Comparison of ENCODE assay signal across 7 mouse cellular contexts in genomic region chr2:129296671-129297588, GRCm38 (mm10). TPM values are rescaled to one million over a fixed set of nuclear protein-coding genes. Genes with fewer than 3 reads are reported as not detected.
DNase-seq lines count a peak whose midpoint lies in the region; ATAC-seq lines count a peak whose summit lies in the region.

Gene Ckap2l, minus strand, starts transcription at chr2:129297212.

- peak within 1 kb of the TSS; percentile 81 for H3K9ac ChIP-seq in intestine, embryonic 15.5 days

- DNase-seq in adrenal gland, adult 2 months, result peak; percentile 99
- DNase-seq in embryo, embryonic 11.5 days (ENCODE audit: low read depth, low spot score), result peak; percentile 97
- peak; percentile 95 to 97 for DNase-seq in gastrocnemius, postnatal 36 days
- DNase-seq in left cerebral cortex, postnatal 25 days (ENCODE audit: low spot score in 2 of 2), result peak; percentile 95 to 99
- DNase-seq in midbrain, embryonic 10.5 days (ENCODE audit: low spot score), result peak; percentile 97
- peak; percentile 89 for DNase-seq in right cerebral cortex, postnatal 4 days

- intact Hi-C loops in gastrocnemius, postnatal 36 days (cut with DNase I), result no loop called here
- intact Hi-C loops in left cerebral cortex, postnatal 25 days (cut with DNase I), result loop anchor here (2.0 kb wide), 1 partner anchor 112 kb away; no protein-coding TSS in a partner anchor

- ATAC-seq in intestine, embryonic 15.5 days, result peak; percentile 100

- H3K27me3 ChIP-seq in intestine, embryonic 15.5 days (replicated peaks), result no peaks in the 10 kb centered on the region
- no peaks in the 10 kb centered on the region for H3K27me3 ChIP-seq in midbrain, embryonic 10.5 days (ENCODE audit: low read depth, poor library complexity, severe bottlenecking)

- H3K9me3 ChIP-seq in intestine, embryonic 15.5 days, result no peaks in the 10 kb centered on the region
- no peaks in the 10 kb centered on the region for H3K9me3 ChIP-seq in midbrain, embryonic 10.5 days (replicated peaks)

- peak within 1 kb of the TSS; percentile 77 for H3K4me2 ChIP-seq in intestine, embryonic 15.5 days (replicated peaks)

- H3K4me1 ChIP-seq in intestine, embryonic 15.5 days (replicated peaks), result peaks cover 12% of the 10 kb centered on the region
- peaks cover 21% of the 10 kb centered on the region for H3K4me1 ChIP-seq in midbrain, embryonic 10.5 days

- H3K27ac ChIP-seq in intestine, embryonic 15.5 days, result peak within 1 kb of the TSS; percentile 80
- H3K27ac ChIP-seq in midbrain, embryonic 10.5 days (replicated peaks), result peak within 1 kb of the TSS; percentile 95

- peak within 1 kb of the TSS; percentile 89 for H3K4me3 ChIP-seq in intestine, embryonic 15.5 days (replicated peaks)
- peak within 1 kb of the TSS; percentile 85 for H3K4me3 ChIP-seq in midbrain, embryonic 10.5 days

- WGBS in intestine, embryonic 15.5 days, result under 1% methylated on average over 50 of the region's 50 CpGs
- WGBS in midbrain, embryonic 10.5 days, result under 1% methylated on average over 50 of the region's 50 CpGs

- no peaks in the 10 kb centered on the region for H3K36me3 ChIP-seq in intestine, embryonic 15.5 days
- H3K36me3 ChIP-seq in midbrain, embryonic 10.5 days, result peaks cover 19% of the 10 kb centered on the region

RNA-seq across cellular contexts. Expression of gene Ckap2l, which starts in this region (rescaled TPM):
- total RNA-seq in adrenal gland, adult 2 months (2021), result 1 to 10 TPM in 1 of 2 experiments, under 1 TPM in 1; 0.97 to 1.7 TPM
- polyA plus RNA-seq in adrenal gland, adult 2 months (2012; rRNA removed), result 0.09 and 0.10 TPM in 2 replicates
- under 1 TPM; 0.47 to 0.69 TPM for total RNA-seq in gastrocnemius, postnatal 36 days (2021)
- 34.2 and 35.8 TPM in 2 replicates for polyA plus RNA-seq in intestine, embryonic 15.5 days (2015; fragmentation: Nextera tagmentation; extraction: Ambion mirVana)
- total RNA-seq in left cerebral cortex, postnatal 25 days (2021), result under 1 TPM; 0.21 to 0.53 TPM
- polyA plus RNA-seq in midbrain, embryonic 10.5 days (2016; fragmentation: Nextera tagmentation; extraction: Ambion mirVana), result 64.6 and 69.7 TPM in 2 replicates

Comparison
In these comparisons a context has a peak if more than half of its experiments do, and no peak if none do; other contexts are left out.
1. Peak in every context shown above with its lines: DNase-seq, ATAC-seq, H3K4me3 ChIP-seq and H3K27ac ChIP-seq.
2. RNA of gene Ckap2l (polyA plus RNA-seq): 64.6 to 69.7 TPM in midbrain, embryonic 10.5 days and 34.2 to 35.8 TPM in intestine, embryonic 15.5 days; 0.09 to 0.10 TPM in adrenal gland, adult 2 months; every median in the first group is over 10 times any median in the second.
3. Peak in DNase-seq in gastrocnemius, postnatal 36 days; RNA of the gene not detected or under 1 TPM.
4. Peak in DNase-seq in left cerebral cortex, postnatal 25 days; RNA of the gene not detected or under 1 TPM.